Mouse (Mus musculus) right cerebral cortex, adult 18-20 months (tissue): ENCODE measurements at regions not wholly inside any gene's neighbourhood (a gene's known extent, or its start where the extent isn't known, plus 50 kb on each side); places are given as distances from the start of the nearest gene placed in this dataset.
"Not testable (repeated sequence)": the region's sequence is repeated elsewhere in the genome, so short reads cannot be mapped to it uniquely, and the experiment has no call there.

Experiments
- DNase-seq: peaks from one replicate; pipeline ENCODE4 v3.0.0; 2022; ENCODE audit warnings: mixed read lengths

DNA sequence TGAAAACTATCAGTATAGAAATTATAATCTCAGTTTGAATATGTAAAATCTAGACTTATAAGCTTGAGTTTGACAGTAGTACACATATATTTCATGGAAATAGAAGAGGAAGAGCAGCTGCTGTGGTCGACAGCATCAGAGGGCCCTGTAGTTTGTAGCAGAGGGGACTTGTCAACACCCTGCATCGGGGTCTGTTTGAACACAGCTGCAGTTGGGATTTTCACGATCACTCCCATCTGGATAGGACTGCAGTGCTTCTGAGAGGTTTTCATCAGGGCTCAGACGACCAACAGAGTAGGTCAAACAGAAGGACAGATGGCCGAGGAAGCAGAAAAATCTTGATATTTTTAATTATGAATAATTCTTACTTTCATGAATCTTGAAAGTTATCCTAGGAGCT, 523.8 kb downstream of the Tpm3-rs7 start:
- no peak for DNase-seq

DNA sequence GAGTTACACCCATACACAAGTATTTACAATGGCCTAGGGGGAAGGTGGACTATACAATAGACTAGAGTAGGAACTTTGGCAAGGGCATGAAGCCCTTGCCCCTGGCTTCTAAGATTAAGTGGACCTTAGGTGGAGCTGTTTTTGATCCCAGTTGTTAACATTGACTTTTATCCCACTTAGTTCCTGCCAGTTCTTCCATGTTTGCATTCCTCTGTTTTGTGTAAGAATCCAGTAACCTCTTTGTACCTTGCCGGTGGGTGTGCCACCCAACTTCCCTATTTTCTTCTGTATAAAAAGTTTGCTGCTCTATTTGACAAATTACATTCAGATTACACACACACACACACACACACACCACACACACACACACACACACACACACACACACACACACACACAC, 533.4 kb downstream of the Tpm3-rs7 start:
- DNase-seq: not testable (repeated sequence)

DNA sequence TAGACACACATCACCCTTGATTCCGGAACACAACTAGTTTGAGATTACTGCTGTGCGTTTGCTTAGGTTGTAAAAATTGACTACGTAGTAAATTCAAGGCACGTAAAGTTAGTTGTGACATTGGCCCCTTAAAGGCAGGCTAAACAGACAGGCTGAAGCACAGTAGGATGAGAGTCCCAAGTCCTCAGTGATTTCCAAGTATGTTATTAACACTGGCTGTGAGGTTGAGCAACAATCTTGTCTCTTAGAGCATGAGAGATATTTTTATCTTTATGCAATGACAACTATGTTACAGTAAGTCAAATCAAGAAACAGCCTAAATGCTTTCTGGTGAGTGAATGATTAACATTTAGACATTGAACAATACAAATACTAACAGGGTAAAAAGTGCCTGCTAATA, 538.6 kb downstream of the Tpm3-rs7 start:
- DNase-seq: no peak

DNA sequence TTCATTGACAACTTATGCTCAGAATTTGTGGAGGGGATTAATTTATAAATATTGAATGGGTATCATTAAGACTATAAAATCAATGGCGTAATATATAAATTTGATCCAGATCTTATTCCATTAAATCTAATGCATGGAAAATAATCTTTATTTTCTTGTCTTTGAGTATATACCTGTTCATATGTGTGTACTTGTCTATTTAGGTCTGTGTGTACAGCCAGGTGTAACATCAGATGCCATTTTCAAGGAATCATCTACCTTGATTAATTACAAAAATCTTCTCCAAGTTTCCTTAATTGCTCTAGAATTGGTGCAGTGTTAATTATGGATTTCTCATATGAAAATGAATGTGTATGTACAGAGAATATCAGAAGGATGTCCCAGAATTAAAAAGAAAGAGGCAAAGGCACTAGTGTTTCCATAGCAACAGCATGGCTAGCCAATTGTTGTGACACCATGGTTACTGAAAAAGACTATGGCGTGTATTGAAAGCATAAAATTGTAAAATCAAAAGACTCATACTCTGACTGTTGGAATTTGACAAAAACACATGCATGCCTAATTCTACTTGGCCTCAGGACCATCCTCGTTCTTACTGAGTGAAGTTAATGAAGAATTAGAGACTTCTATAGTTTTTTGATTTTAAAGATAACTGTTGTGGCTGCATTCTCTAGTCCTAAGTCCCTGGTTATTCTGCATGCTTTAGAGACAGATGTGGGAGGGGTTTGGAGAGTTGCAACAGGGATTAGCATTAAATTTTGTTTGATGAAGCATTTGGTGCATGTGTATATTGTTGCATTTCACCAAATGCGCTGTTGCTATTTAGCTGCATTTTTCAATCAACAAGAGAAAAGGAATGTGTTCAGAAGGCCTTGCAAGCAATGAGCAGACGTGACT, 553.0 kb downstream of the Tpm3-rs7 start:
- peak; percentile 7 for DNase-seq

DNA sequence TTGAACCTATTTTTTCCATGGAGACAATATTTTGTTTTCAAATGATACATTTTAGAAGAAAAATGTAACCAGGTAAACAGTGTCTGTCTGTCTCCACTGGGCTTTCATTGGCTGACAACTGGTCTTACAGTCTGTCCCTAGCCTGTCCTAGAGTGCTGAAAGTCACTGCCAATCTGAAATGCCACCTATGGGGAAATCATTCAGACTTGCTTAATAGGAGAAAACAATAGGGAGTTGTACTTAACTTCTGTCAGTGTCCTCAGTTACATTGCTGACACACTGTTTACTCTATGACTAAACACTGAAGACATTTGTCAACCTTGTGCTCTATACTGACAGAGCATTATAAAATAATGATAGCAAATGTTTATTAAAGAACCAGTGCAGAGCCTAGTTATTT, 569.2 kb downstream of the Tpm3-rs7 start:
- DNase-seq: no peak

DNA sequence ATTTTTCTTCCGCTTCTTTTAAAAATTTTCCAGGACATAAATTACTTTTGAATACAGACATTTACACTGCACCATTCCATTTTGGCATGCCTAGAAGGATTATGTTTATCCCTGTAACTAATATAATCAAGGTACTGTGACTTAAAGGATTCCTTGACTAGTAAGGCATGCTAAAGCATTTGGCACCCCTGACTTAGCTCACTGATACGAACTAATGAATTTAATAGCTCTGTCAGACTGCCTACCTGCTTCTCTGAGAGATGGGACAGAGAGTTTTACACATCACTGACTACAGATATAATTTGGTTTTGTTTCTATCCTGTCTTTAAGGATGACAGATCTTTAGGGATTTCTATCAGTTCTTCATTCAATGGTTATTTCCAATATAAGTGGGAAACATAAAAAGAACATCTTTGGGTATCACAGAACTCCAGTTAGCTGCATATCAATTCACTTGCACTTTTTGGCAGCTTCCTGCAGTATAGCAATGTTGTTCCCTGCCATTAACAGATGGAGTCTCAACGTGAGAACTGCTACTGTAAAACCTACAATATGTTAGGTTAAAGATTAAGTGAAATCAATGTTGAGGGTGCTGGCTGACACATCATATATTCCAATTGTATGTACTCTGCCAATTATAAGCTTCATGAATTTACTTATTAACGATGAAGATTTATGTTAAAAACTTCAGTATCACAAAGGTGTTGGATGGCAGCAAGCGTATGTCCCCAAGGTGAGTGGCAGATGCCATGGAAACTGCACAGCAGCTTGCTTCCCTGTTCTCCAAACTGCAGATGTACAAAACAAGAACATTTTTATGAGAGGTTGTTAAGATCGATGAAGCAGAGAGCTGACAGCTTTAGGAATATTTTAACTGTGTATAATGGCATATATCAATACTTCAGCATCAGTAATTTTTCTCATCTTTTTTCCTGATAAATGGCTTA, 572.8 kb downstream of the Tpm3-rs7 start:
- DNase-seq: no peak

DNA sequence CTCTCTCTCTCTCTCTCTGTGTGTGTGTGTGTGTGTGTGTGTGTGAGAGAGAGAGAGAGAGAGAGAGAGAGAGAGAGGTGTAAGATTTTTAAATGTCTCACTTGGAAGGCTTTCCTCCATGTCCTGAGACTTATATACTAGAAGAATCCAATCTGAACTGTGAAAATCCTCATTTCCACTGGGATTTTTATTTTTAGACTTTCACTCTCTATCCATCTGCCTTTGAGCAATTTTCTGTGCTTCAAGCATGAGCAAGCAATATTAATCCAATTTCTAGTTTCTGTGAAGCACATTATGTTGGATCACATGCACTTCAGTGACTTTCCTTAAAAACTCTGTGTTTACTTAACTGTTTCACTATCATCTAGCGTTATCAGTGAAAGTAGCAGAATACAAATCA, 616.4 kb downstream of the Tpm3-rs7 start:
- DNase-seq: no peak

DNA sequence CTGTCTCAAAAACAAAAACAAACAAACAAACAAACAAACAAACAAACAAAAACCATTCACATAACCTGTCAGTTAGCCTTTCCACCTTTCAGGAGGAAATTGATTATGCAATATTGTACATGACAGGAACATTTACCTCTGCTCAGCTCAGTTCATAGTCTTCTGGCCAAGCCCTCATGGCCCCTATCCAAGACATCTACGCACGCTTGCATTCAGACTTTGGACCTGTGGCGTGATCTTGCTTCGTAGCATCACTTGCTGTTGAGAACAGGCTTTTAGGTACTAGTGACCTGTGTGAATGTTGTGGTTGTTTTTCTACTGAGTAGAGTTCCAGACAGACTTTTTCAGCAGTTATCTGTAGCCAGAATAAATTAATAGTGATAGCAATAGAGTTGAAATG, 619.4 kb downstream of the Tpm3-rs7 start:
- no peak for DNase-seq
